Mouse (Mus musculus): ENCODE results near the gene Bivm. TPM values are rescaled to one million over a fixed set of nuclear protein-coding genes. Genes with fewer than 3 reads are reported as not detected.
A peak's percentile ranks its signal among the peaks of the same experiment; 100 is the strongest.

Bivm gene
- polyA plus RNA-seq, 1 experiment from 2014 or later = 27.4 TPM

GRCm38 (mm10) chr1:44142747-44143146 is 24.0 kb downstream of the Bivm start:
- Histone ChIP-seq H3K36me3 (replicated peaks) (peaks cover 63% of the 10 kb centered on the region), H3K9me3 (no peaks in the 10 kb centered on the region), H3K4me1 (peaks cover 6% of the 10 kb centered on the region), H3K27me3 (ENCODE audit: poor library complexity, severe bottlenecking) (no peaks in the 10 kb centered on the region), H3K27ac (no peak overlapping the region), H3K4me3 (no peak overlapping the region)
- no peak for DNase-seq (ENCODE audit: extremely low spot score, low spot score)
- WGBS = 92% methylated on average over 5 of the region's 5 CpGs

- WGBS = under 1% methylated on average over 66 of the region's 66 CpGs
- H3K4me1 ChIP-seq = peaks cover 13% of the 10 kb centered on the region
- peak within 1 kb of the TSS; percentile 84 for H3K4me3 ChIP-seq
- peaks cover 5% of the 10 kb centered on the region; the same call in 1 of the 2 replicates for H3K9me3 ChIP-seq
- H3K27me3 ChIP-seq (ENCODE audit: poor library complexity, severe bottlenecking) = no peaks in the 10 kb centered on the region
- DNase-seq (ENCODE audit: extremely low spot score, low spot score) = peak; percentile 93
- H3K36me3 ChIP-seq (replicated peaks) = peaks cover 26% of the 10 kb centered on the region
- H3K27ac ChIP-seq = peak within 1 kb of the TSS; percentile 97
Measured at GRCm38 (mm10) chr1:44147563-44148381, 29.0 kb downstream of the Bivm start, which contains the start of gene Ercc5. TSS of gene Ercc5 (plus strand) at chr1:44147744.

GRCm38 (mm10) chr1:44148706-44149105 is 29.9 kb downstream of the Bivm start:
- Histone ChIP-seq H3K27me3 (ENCODE audit: poor library complexity, severe bottlenecking) (no peaks in the 10 kb centered on the region), H3K9me3 (peaks cover 9% of the 10 kb centered on the region; the same call in 1 of the 2 replicates), H3K27ac (peak overlapping the region; percentile 97), H3K36me3 (replicated peaks) (peaks cover 21% of the 10 kb centered on the region), H3K4me3 (peak overlapping the region; percentile 84), H3K4me1 (peaks cover 13% of the 10 kb centered on the region)
- no peak for DNase-seq (ENCODE audit: extremely low spot score, low spot score)
- WGBS = 57% methylated on average over 6 of the region's 6 CpGs

GRCm38 (mm10) chr1:44155287-44155686 is 36.5 kb downstream of the Bivm start:
- Histone ChIP-seq H3K27me3 (ENCODE audit: poor library complexity, severe bottlenecking) (no peaks in the 10 kb centered on the region), H3K4me1 (no peaks in the 10 kb centered on the region), H3K27ac (no peak overlapping the region), H3K4me3 (no peak overlapping the region), H3K36me3 (replicated peaks) (peaks cover 50% of the 10 kb centered on the region), H3K9me3 (peaks cover 9% of the 10 kb centered on the region; the same call in 1 of the 2 replicates)
- WGBS = 93% methylated on average over 4 of the region's 4 CpGs
- no peak for DNase-seq (ENCODE audit: extremely low spot score, low spot score)

GRCm38 (mm10) chr1:44158317-44158716 is 39.6 kb downstream of the Bivm start:
- Histone ChIP-seq H3K27me3 (ENCODE audit: poor library complexity, severe bottlenecking) (no peaks in the 10 kb centered on the region), H3K27ac (no peak overlapping the region), H3K36me3 (replicated peaks) (peaks cover 68% of the 10 kb centered on the region), H3K4me1 (no peaks in the 10 kb centered on the region), H3K4me3 (no peak overlapping the region), H3K9me3 (no peaks in the 10 kb centered on the region)
- no peak for DNase-seq (ENCODE audit: extremely low spot score, low spot score)
- 94% methylated on average over 6 of the region's 6 CpGs for WGBS

GRCm38 (mm10) chr1:44161818-44162217 is 43.1 kb downstream of the Bivm start:
- Histone ChIP-seq H3K27me3 (ENCODE audit: poor library complexity, severe bottlenecking) (no peaks in the 10 kb centered on the region), H3K9me3 (peaks cover 1% of the 10 kb centered on the region; the same call in 1 of the 2 replicates), H3K27ac (no peak overlapping the region), H3K36me3 (replicated peaks) (peaks cover 98% of the 10 kb centered on the region), H3K4me3 (no peak overlapping the region), H3K4me1 (no peaks in the 10 kb centered on the region)
- 94% methylated on average over 6 of the region's 6 CpGs for WGBS
- DNase-seq (ENCODE audit: extremely low spot score, low spot score) = no peak

- Histone ChIP-seq H3K9me3 (peaks cover 3% of the 10 kb centered on the region; the same call in 1 of the 2 replicates), H3K36me3 (replicated peaks) (peaks cover 98% of the 10 kb centered on the region), H3K4me3 (no peak overlapping the region), H3K4me1 (no peaks in the 10 kb centered on the region), H3K27me3 (ENCODE audit: poor library complexity, severe bottlenecking) (no peaks in the 10 kb centered on the region), H3K27ac (no peak overlapping the region)
- DNase-seq (ENCODE audit: extremely low spot score, low spot score) = no peak
- WGBS = 94% methylated on average over 5 of the region's 5 CpGs
Measured at GRCm38 (mm10) chr1:44162389-44162788, 43.6 kb downstream of the Bivm start.

- H3K27me3 ChIP-seq (ENCODE audit: poor library complexity, severe bottlenecking) = no peaks in the 10 kb centered on the region
- H3K4me3 ChIP-seq = no peak overlapping the region
- WGBS = 96% methylated on average over 3 of the region's 3 CpGs
- DNase-seq (ENCODE audit: extremely low spot score, low spot score) = no peak
- no peaks in the 10 kb centered on the region for H3K4me1 ChIP-seq
- peaks cover 20% of the 10 kb centered on the region; the same call in 1 of the 2 replicates for H3K9me3 ChIP-seq
- H3K27ac ChIP-seq = no peak overlapping the region
- H3K36me3 ChIP-seq (replicated peaks) = peaks cover 97% of the 10 kb centered on the region
Measured at GRCm38 (mm10) chr1:44167859-44168383, 49.2 kb downstream of the Bivm start.

- DNase-seq (ENCODE audit: extremely low spot score, low spot score) = no peak
- Histone ChIP-seq H3K9me3 (peaks cover 17% of the 10 kb centered on the region; the same call in 1 of the 2 replicates), H3K36me3 (replicated peaks) (peaks cover 95% of the 10 kb centered on the region), H3K27me3 (ENCODE audit: poor library complexity, severe bottlenecking) (no peaks in the 10 kb centered on the region), H3K4me3 (no peak overlapping the region), H3K4me1 (no peaks in the 10 kb centered on the region), H3K27ac (no peak overlapping the region)
- 94% methylated on average over 4 of the region's 4 CpGs for WGBS
Measured at GRCm38 (mm10) chr1:44172656-44173055, 53.9 kb downstream of the Bivm start.

- Histone ChIP-seq H3K27ac (no peak overlapping the region), H3K4me3 (no peak overlapping the region), H3K9me3 (peaks cover 17% of the 10 kb centered on the region; the same call in 1 of the 2 replicates), H3K27me3 (ENCODE audit: poor library complexity, severe bottlenecking) (no peaks in the 10 kb centered on the region), H3K36me3 (replicated peaks) (peaks cover 95% of the 10 kb centered on the region), H3K4me1 (no peaks in the 10 kb centered on the region)
- no peak for DNase-seq (ENCODE audit: extremely low spot score, low spot score)
- 89% methylated on average over 8 of the region's 8 CpGs for WGBS
Measured at GRCm38 (mm10) chr1:44173903-44174302, 55.1 kb downstream of the Bivm start.

GRCm38 (mm10) chr1:44178086-44178485 is 59.3 kb downstream of the Bivm start:
- peaks cover 94% of the 10 kb centered on the region for H3K36me3 ChIP-seq (replicated peaks)
- WGBS = 94% methylated on average over 5 of the region's 5 CpGs
- no peak overlapping the region for H3K27ac ChIP-seq
- no peak for DNase-seq (ENCODE audit: extremely low spot score, low spot score)
- no peak overlapping the region for H3K4me3 ChIP-seq
- H3K27me3 ChIP-seq (ENCODE audit: poor library complexity, severe bottlenecking) = no peaks in the 10 kb centered on the region
- no peaks in the 10 kb centered on the region for H3K9me3 ChIP-seq
- no peaks in the 10 kb centered on the region for H3K4me1 ChIP-seq

GRCm38 (mm10) chr1:44186396-44186795 is 67.6 kb downstream of the Bivm start:
- H3K4me3 ChIP-seq = no peak overlapping the region
- H3K36me3 ChIP-seq (replicated peaks) = peaks cover 14% of the 10 kb centered on the region
- no peak overlapping the region for H3K27ac ChIP-seq
- DNase-seq (ENCODE audit: extremely low spot score, low spot score) = no peak
- H3K27me3 ChIP-seq (ENCODE audit: poor library complexity, severe bottlenecking) = no peaks in the 10 kb centered on the region
- H3K9me3 ChIP-seq = no peaks in the 10 kb centered on the region
- H3K4me1 ChIP-seq = no peaks in the 10 kb centered on the region

All from forebrain, embryonic 10.5 days (tissue).